Comparison of ENCODE assay signal across 26 mouse cellular contexts in the genomic region with DNA sequence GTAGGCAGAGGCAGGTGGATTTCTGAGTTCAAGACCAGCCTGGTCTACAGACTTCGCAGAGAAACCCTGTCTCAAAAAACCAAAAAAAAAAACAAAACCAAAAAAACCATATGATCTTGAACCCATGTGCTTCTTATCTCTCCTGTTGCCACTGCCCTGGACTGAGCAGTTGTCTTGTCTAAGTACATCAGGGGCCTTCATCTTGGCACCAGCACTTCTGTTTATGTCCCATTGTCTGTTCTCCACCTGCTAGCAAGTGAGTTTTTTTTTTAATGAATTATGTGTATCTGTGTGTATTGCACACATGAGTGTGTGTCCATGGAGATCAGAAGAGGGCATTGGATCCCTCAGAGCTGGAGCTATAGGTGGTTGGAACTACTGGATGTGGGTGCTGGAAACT. TPM values are rescaled to one million over a fixed set of nuclear protein-coding genes. Genes with fewer than 3 reads are reported as not detected.
DNase-seq lines count a peak whose midpoint lies in the region; ATAC-seq and TF ChIP-seq lines count a peak whose summit lies in the region.
"Had no signal": no experiment of that assay in that cellular context is flagged by ENCODE, and none has a peak within 500 bp of the region (broad histone marks: within the 10 kb centered on the region; RNA-seq: fewer than 3 reads in every experiment).

No protein-coding gene starts in this region.

- H3K36me3 ChIP-seq in hindbrain, postnatal 0 days (ENCODE audit: insufficient read depth, low read length): peaks cover 2% of the 10 kb centered on the region; the same call in 1 of the 2 replicates
- H3K36me3 ChIP-seq in hindbrain, embryonic 12.5 days: no peaks in the 10 kb centered on the region
- H3K36me3 ChIP-seq: forebrain, embryonic 12.5 days; forebrain, embryonic 15.5 days; intestine, embryonic 15.5 days had no signal

- H3K4me1 ChIP-seq in hindbrain, postnatal 0 days (ENCODE audit: insufficient read depth, low read length): no peaks in the 10 kb centered on the region
- 0 out of 2 replicates have a peak, but pooled peaks cover 3% of the 10 kb centered on the region for H3K4me1 ChIP-seq in hindbrain, embryonic 12.5 days
- H3K4me1 ChIP-seq: hindbrain, embryonic 15.5 days; intestine, embryonic 15.5 days had no signal

- no peak for ATAC-seq in hindbrain, postnatal 0 days
- no peak for ATAC-seq in hindbrain, embryonic 12.5 days (ENCODE audit: low FRiP score)
- peak; percentile 17 for ATAC-seq in Patski
- ATAC-seq in megakaryocyte-erythroid progenitor cell, adult 5-6 weeks (replicated peaks; ENCODE audit: low FRiP score, low TSS enrichment, poor library complexity, severe bottlenecking): peak; percentile 83
- ATAC-seq: intestine, embryonic 15.5 days had no signal

- H3K9me3 ChIP-seq in hindbrain, postnatal 0 days (ENCODE audit: low read length): no peaks in the 10 kb centered on the region
- H3K9me3 ChIP-seq in hindbrain, embryonic 12.5 days (replicated peaks): no peaks in the 10 kb centered on the region
- H3K9me3 ChIP-seq: embryonic facial prominence, embryonic 10.5 days; embryonic facial prominence, embryonic 13.5 days; forebrain, embryonic 12.5 days; forebrain, embryonic 15.5 days; heart, embryonic 12.5 days; heart, embryonic 15.5 days; hindbrain, embryonic 15.5 days; intestine, embryonic 15.5 days had no signal

- TF ChIP-seq CTCF in gastrocnemius, adult 2 months (IDR thresholded peaks at IDR 0.05): no peak
- TF ChIP-seq CTCF in hindbrain, postnatal 0 days (IDR thresholded peaks at IDR 0.05; ENCODE audit: low read depth): no peak
- no peak for TF ChIP-seq CTCF in Patski (IDR thresholded peaks at IDR 0.05)

- H3K4me3 ChIP-seq in gastrocnemius, adult 2 months: no peak overlapping the region
- H3K4me3 ChIP-seq in hindbrain, postnatal 0 days (ENCODE audit: low read length): no peak overlapping the region
- H3K4me3 ChIP-seq in hindbrain, embryonic 12.5 days: no peak overlapping the region
- H3K4me3 ChIP-seq: embryonic facial prominence, embryonic 10.5 days; embryonic facial prominence, embryonic 13.5 days; erythroblast, embryonic 14.5 days; forebrain, embryonic 12.5 days; forebrain, embryonic 15.5 days; heart, embryonic 12.5 days; heart, embryonic 15.5 days; hindbrain, embryonic 15.5 days; intestine, embryonic 15.5 days had no signal

- peak; percentile 8 for DNase-seq in gastrocnemius, adult 2 months
- DNase-seq in gastrocnemius, postnatal 14 days: no peak
- DNase-seq in hindbrain, postnatal 0 days (ENCODE audit: low spot score): no peak
- DNase-seq in Patski (ENCODE audit: low read depth, low spot score): no peak
- no peak for DNase-seq in urinary bladder, adult 18-20 months (ENCODE audit: low spot score in 2 of 2)
- DNase-seq: adrenal gland, postnatal 10 days; adrenal gland, postnatal 36 days; cerebellum, adult 18-20 months; cerebellum, adult 9-10 months; cerebellum, postnatal 14 days; embryo, embryonic 11 days; gastrocnemius, postnatal 10 days; heart, adult 18-20 months had no signal

- H3K9ac ChIP-seq in hindbrain, postnatal 0 days (replicated peaks; ENCODE audit: low read length): no peak overlapping the region
- no peak overlapping the region for H3K9ac ChIP-seq in hindbrain, embryonic 12.5 days
- H3K9ac ChIP-seq: embryonic facial prominence, embryonic 13.5 days; forebrain, embryonic 12.5 days; forebrain, embryonic 15.5 days; heart, embryonic 12.5 days; heart, embryonic 15.5 days; hindbrain, embryonic 15.5 days; intestine, embryonic 15.5 days had no signal

- intact Hi-C loops in gastrocnemius, adult 2 months (cut with DNase I): no loop called here
- intact Hi-C loops in gastrocnemius, postnatal 14 days (cut with DNase I; ENCODE audit: low total_unique reads): no loop called here

- WGBS in hindbrain, postnatal 0 days: 88% methylated on average over 1 of the region's 1 CpGs
- 92% methylated on average over 1 of the region's 1 CpGs for WGBS in hindbrain, embryonic 12.5 days

- no peaks in the 10 kb centered on the region for H3K27me3 ChIP-seq in hindbrain, postnatal 0 days (ENCODE audit: insufficient read depth, low read length)
- no peaks in the 10 kb centered on the region for H3K27me3 ChIP-seq in hindbrain, embryonic 12.5 days
- H3K27me3 ChIP-seq in Patski: no peaks in the 10 kb centered on the region
- H3K27me3 ChIP-seq: embryonic facial prominence, embryonic 13.5 days; forebrain, embryonic 12.5 days; forebrain, embryonic 15.5 days; heart, embryonic 12.5 days; heart, embryonic 15.5 days; hindbrain, embryonic 15.5 days; intestine, embryonic 15.5 days had no signal

- peak overlapping the region; percentile 90 for H3K27ac ChIP-seq in gastrocnemius, adult 2 months
- H3K27ac ChIP-seq in hindbrain, postnatal 0 days: peak overlapping the region; percentile 27; the same call in 1 of the 2 replicates
- H3K27ac ChIP-seq in hindbrain, embryonic 12.5 days: no peak overlapping the region
- H3K27ac ChIP-seq: embryonic facial prominence, embryonic 10.5 days; embryonic facial prominence, embryonic 13.5 days; forebrain, embryonic 15.5 days; heart, embryonic 15.5 days; hindbrain, embryonic 15.5 days; intestine, embryonic 15.5 days had no signal

- POLR2A ChIA-PET in Patski (lab: Charles Lee): interaction anchor here (1.1 kb wide), 1 partner anchor 15 kb away, joined by 3 read pairs; no protein-coding TSS in a partner anchor

- CTCF ChIA-PET in Patski (lab: Charles Lee): interaction anchor here (1.5 kb wide), 1 partner anchor 16 kb away, joined by 4 read pairs; no protein-coding TSS in a partner anchor

- H3K4me2 ChIP-seq in hindbrain, postnatal 0 days (ENCODE audit: low read depth, low read length): no peak overlapping the region
- H3K4me2 ChIP-seq in hindbrain, embryonic 12.5 days (replicated peaks): no peak overlapping the region
- H3K4me2 ChIP-seq: embryonic facial prominence, embryonic 13.5 days; forebrain, embryonic 12.5 days; forebrain, embryonic 15.5 days; heart, embryonic 12.5 days; heart, embryonic 15.5 days; hindbrain, embryonic 15.5 days; intestine, embryonic 15.5 days had no signal

- in situ Hi-C loops in Patski (cut with MboI; ENCODE audit: low pct_unique_long_range_greater_than_20kb): no loop called here

RNA-seq across cellular contexts. Expression of gene Nt5dc3, which starts 28.6 kb away (rescaled TPM):
- 10 to 100 TPM; 36.1 to 77.7 TPM for total RNA-seq in gastrocnemius, adult 2 months (2021)
- total RNA-seq in gastrocnemius, postnatal 14 days (2021): 10 to 100 TPM; 25.2 to 38.1 TPM
- 43.6 and 49.1 TPM in 2 replicates for total RNA-seq in hindbrain, postnatal 0 days (2014; rRNA removed)
- 8.5 and 9.3 TPM in 2 replicates for polyA plus RNA-seq in hindbrain, postnatal 0 days (2015; fragmentation: Nextera tagmentation; extraction: Ambion mirVana)
- polyA plus RNA-seq in hindbrain, embryonic 12.5 days (2016; fragmentation: Nextera tagmentation; extraction: Ambion mirVana): 3.9 and 4.2 TPM in 2 replicates
- 10.9 TPM for polyA plus RNA-seq in Patski (2021)
- 8.9 and 12.4 TPM in 2 replicates for total RNA-seq in megakaryocyte-erythroid progenitor cell, adult 5-6 weeks (2014; fragmentation: Nextera tagmentation)
- total RNA-seq in megakaryocyte-erythroid progenitor cell, adult 5-6 weeks (2017): 2.9 and 6.8 TPM in 2 replicates

RNA-seq across cellular contexts. Expression of gene Gm49358, which starts 43.6 kb away (rescaled TPM):
- 10 to 100 TPM; 16.7 to 32.1 TPM for total RNA-seq in gastrocnemius, adult 2 months (2021)
- total RNA-seq in gastrocnemius, postnatal 14 days (2021): 10 to 100 TPM; 12.2 to 18.4 TPM
- total RNA-seq in hindbrain, postnatal 0 days (2014; rRNA removed): 4.2 TPM in 1 of 2 replicates, not detected in the other
- polyA plus RNA-seq in hindbrain, postnatal 0 days (2015; fragmentation: Nextera tagmentation; extraction: Ambion mirVana): not detected in 2 replicates
- polyA plus RNA-seq in hindbrain, embryonic 12.5 days (2016; fragmentation: Nextera tagmentation; extraction: Ambion mirVana): not detected in 2 replicates
- 0.51 TPM for polyA plus RNA-seq in Patski (2021)
- not detected in 2 replicates for total RNA-seq in megakaryocyte-erythroid progenitor cell, adult 5-6 weeks (2014; fragmentation: Nextera tagmentation)
- 1.6 TPM in 1 of 2 replicates, not detected in the other for total RNA-seq in megakaryocyte-erythroid progenitor cell, adult 5-6 weeks (2017)
- total RNA-seq: hematopoietic stem cell, adult 5-6 weeks had no signal
- polyA plus RNA-seq: cortical plate, adult 2 months; embryonic facial prominence, embryonic 10.5 days; embryonic facial prominence, embryonic 13.5 days; erythroblast, embryonic 14.5 days; forebrain, embryonic 12.5 days; forebrain, embryonic 15.5 days; heart, embryonic 12.5 days; heart, embryonic 15.5 days; hindbrain, embryonic 15.5 days; intestine, embryonic 15.5 days had no signal

Comparison
In these comparisons a context has a peak if more than half of its experiments do, and no peak if none do; other contexts are left out.
1. ATAC-seq: peak in Patski (single experiment) and megakaryocyte-erythroid progenitor cell, adult 5-6 weeks (single experiment); none in hindbrain, postnatal 0 days (single experiment) and hindbrain, embryonic 12.5 days (single experiment).